Mouse (Mus musculus): ENCODE measurements around the gene Shc1.

Gene Shc1

DNA sequence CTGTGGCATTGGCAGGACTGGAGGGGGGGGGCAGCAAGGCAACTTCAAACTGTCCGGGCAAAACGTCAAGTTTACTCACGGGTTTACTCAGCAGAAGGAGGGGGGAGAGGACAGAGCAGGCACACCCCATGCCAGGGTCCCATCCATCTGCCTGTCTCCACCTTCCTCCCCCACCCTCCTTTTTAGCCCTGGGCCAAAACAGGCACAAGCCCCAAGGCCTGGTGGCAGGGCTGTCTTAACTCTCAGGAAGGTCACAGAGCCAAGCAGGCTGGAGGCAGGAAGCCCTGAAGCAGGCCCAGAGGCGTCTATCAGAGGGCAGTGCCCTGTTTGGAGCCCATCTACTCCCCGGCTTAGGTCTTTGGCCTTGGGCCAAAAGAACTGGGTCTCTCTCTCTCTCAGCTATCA is 28.1 kb upstream of the Shc1 start:
- DNase-seq (ENCODE audit: low spot score in 2 of 2), result peak in 1 of 2 experiments; percentile 12

DNA sequence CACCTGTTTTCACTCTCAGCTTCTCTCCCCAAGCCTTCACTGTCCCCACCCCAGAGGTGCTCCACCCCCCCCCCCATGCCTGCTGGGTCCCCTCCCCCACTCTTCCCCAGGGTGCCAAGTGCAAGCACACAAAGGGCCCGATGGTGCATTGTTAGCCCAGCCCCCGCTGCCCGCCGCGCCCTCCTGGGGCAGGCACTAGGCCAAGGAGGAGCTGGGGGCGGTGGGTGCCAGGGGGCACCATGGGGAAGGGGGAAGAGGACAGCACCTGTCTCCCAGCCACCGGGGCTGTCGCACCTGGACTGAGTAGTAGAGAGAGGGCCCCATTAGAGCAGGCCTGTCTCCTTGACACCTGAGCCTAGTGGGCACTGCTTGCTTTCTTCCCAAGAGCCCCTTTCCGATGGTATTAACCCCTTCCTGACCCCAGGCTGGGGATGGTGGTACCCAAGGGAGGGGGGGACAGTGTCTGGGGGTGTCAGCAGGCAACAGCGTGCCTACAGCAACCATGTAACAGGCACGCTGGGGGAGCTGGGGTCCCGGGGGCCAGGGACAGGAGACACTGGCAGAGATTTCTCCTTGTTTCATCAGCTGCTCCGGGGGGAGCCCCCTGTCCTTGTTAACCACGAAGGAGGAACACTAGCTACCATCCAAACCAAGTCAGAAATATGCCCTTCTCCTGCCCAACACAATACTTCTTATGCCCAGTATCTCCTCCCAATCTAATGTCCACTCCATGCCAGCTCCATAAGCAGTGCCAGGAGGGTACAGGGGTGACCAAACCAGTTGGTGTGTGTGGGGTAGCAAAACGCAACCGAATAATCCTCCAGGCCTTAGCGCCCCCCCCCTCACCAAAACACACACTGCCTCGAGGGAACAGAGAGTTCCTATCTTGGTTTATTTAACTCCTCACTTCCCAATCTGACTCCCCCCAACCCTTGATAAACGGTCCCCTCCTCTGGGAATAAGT is 27.3 kb upstream of the Shc1 start:
- DNase-seq (ENCODE audit: low spot score in 2 of 2), result peak in 1 of 2 experiments; percentile 12

DNA sequence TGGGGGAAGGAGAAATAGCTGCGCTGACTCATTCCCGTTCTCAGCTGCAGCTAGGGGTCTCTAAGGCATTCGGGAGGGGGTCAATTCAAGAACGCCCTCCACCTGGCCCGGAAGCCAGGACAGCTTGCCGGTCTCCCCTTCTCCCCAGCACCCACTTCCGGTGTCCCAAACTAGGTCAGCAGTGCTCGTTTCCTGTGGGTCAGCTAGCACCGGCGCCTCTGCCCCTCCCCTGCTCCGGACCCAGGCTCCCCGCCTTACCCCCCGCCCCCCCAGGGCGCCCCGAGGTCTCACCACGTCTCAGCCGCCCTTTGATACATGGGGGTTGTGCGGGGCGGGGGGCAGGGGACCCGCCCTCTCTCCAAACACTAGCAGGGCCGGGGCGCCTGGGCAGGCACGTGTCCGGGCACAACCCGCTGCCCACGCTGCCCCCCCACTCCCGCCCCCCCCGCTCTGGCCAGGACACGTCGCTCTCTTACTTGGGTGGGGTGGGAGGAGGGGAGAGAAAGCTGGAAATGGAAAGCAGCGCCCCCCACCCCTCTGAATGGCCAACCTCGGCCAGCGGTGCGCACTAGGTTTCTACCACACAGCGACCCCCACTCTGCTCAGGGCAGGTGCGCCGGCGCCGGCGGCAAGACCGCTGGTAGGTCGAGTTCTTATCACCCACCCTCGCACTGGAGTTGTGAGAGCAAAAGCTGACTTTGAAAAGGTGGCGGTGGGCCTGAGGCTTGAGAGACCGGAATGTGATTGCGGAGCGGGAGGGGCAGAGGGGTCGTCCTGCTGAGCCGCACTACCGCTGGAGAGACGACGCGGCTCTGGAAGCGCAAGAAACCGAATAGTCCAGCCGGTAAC is 26.4 kb upstream of the Shc1 start:
- DNase-seq (ENCODE audit: low spot score in 2 of 2), result no peak

DNA sequence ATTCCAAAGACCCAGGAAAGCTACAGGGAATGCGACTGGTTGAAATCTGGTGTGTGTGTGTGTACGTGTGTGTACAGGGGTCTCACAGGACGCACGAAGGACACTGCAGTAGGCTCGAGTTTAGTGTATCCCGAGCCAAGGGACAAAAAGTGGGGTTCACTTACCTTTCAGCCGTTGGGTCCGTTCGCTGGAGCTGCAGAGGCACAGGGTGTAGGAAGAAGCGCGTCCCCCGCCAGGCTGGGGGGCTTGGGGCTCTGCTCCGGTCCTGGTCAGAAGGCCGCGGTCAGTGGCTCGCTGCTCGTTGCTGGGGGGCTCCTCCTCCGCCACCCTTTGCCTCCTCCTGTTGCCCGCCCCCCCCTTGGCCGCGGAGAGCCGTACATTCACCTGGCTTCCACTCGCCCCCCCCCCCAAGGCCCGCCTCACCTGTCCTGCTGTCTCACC is 25.4 kb upstream of the Shc1 start:
- no peak for DNase-seq (ENCODE audit: low spot score in 2 of 2)

DNA sequence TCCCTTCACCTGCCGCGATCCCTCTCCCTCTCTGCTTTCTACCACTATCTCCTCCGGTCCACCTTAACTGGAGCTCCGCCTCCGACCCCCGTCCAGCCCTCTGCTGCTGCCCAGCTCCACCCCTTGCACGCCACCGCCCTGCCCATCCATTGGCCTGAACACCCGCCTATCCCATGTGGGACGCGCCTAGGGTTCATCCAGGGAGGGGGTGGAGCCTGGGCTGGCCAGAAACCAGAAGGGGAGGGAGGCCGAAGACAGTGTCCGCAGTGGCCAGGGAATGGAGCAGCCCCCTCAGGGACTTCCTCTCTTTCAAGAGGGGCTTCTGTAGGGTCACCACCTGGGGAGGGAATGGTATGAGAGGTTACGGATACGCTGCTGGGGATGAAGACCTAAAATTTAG is 24.6 kb upstream of the Shc1 start:
- DNase-seq (ENCODE audit: low spot score in 2 of 2), result peak; percentile 95 to 96

DNA sequence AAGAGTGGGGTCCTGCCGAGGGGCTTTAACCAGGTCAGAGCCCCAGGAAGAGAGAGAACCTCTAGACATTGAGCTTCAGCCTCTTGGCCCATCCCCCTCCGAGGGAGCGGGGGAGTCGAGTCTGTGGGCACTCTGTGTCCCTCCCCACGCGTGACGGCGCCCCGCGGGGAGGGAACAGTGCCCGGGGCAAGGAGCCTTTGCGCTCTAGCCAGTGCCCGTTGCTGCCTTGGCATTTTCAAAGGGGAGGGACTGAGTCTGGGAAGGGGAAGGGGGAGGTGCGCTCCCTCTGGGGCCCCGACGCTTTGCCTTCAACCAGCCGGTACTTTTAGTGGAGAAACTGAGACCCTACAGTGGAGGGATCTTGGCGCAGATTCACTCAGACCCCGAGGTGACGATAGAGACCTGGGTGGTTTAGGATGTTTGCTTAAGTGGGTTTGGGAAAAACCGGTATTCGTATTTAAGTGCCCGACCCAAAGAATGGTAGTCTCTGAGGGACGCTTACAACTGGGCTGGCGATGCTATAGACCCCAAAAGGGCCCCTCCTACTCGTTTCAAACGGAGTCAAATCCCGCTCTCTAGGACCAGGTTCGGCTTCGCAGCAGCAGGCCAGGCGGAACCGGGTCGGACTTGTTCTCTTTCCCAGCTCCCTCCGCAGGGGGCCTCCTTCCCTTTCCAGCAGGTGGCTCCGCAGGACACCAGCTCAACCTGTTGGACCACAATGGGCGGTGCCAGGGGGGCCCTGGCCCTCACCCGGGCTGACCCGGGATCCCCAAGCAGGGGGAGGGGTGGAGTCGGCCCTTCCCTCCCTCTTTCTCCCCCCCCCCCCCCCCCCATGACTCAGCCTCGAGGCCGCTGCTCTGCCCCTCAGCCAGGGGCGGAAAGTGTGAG is 24.0 kb upstream of the Shc1 start, which contains the start of gene Zbtb7b:
Gene Zbtb7b, minus strand, starts transcription at position 771 of the 888 bp plus-strand sequence.
- DNase-seq (ENCODE audit: low spot score in 2 of 2), result peak; percentile 67 to 74

DNA sequence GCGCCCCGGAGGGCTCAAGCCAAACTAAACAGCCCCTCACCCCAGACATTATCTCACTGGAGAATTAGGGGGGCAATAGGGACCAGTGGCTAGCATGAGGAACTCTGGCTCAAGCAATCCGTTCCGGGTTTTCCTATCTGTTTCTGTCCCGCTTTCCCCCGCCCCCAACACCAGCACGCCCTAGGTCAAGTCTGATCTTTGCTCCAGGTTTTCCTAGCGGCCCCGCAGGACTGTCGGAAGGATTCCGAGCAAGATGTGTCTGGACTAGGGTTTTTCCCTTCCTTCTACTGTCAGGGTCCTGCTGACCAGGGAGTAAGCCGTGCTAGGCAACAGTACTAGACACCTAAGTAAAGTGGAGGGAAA is 23.4 kb upstream of the Shc1 start:
- peak; percentile 65 to 68 for DNase-seq (ENCODE audit: low spot score in 2 of 2)

DNA sequence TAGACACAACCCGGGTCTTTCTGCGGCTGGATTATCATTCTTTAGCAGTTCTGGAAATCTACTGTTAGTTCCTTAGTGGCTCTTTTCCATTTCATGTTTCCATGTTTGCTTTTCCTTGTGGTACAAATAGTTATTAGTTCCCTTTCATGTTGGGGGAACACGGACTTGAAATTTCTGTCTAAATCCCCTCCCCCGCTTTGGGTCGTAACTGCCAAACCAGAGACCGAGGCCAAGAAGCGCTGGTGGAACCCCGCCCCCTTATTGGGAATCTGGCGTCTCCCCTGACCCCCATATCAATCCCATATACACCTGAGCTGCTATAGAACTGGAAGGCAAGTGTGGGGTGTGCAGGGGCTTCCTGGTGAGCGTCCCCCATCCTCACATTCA is 22.8 kb upstream of the Shc1 start:
- DNase-seq (ENCODE audit: low spot score in 2 of 2), result no peak

DNA sequence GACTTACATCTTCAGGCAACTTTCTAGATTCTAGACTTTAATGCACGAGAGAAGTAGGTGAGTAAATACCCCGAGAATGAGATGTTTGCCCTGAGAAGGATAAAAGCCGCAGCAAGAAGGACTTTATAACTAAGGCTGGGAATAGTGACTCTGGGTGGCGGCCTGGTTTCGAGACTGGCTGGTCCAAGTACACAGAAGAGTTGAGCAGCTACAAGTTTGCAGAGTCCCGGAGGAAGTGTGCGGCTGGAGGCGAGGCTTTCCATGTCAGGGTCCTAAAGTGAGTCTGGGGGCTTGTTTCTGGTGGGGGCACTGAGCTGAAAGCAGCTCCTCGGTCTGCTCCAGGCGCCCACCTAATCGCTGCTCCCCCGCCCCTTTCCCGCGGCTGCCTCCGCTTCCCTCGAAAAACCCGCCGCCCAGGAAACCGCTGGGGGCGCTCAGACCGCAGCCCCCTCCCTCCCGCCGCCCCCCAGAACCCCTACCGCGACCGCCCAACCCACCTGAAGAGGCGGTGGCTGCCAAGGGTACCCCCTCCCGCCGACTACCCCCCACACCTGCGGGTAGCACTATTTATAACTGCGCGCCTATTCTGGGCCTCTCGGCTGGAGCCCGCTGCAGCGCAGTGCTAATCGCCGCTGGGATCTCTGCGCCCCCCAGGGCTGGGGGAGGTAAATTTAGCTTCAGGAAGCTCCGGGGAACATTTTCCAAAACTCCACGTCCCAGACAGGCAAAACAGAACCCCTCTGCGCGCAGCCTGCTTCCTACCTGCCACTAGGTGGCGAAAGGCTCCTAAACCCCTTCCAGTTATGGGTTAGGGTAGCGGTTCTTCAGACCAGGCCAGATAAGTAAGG is 22.2 kb upstream of the Shc1 start:
- peak in 1 of 2 experiments; percentile 49 for DNase-seq (ENCODE audit: low spot score in 2 of 2)

DNA sequence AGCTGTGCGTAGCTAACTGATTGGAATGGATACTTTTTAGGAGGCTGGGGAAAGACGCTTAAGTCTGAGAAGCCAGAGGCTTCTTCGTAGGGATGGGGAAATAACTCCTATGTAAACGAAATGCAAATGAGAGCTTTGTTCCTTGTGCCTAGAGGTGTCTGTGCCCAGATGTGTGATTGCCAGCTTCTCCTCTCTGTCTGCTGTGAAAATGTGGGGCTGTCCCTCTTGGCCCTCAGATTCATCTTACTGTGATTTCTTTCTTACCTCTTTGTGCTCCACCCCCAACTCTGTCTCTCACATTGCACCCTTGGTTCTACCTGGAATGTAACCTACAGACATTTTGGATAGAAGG is 21.6 kb upstream of the Shc1 start:
- no peak for DNase-seq (ENCODE audit: low spot score in 2 of 2)

DNA sequence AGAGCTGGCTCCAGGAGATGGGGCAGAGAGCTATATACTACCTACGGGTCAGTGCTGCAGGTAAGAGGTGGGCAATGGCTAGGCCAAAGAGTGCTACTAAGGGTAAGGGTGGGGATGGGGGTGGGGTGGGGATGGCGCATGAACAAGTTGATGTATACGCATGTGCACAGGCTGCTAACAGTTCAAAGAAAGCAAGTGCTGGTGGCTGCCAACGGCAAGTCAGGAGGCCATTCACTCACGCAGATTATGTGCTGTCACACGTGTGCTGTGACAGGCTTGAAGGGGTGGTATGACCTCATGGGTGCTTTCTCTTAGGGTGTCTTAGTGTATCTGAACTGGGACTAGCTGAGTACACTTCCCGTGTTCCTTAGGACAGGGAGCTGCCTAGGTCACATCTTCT is 16.9 kb upstream of the Shc1 start:
- DNase-seq (ENCODE audit: low spot score in 2 of 2), result no peak

DNA sequence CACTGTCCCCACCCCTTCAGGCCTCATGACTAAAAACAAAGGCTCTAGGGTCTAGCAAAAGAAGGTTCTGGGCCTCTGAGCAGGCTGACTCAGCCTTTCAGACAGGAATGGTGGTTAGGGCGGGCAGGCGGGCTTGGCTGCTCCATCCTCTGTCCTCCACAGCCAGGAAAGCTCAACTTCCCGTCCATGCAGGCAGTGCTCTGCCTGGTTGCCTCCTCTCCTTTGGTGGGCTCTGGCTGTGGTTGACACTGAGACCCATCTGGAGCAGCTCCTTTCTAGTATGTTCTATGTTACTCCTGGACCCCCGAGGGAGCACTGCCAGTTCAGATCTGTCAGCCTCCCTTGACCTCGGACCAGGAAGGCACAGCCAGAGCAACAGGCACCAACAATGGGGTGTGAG is 15.6 kb upstream of the Shc1 start, which contains the start of gene Lenep:
Gene Lenep, minus strand, starts transcription at position 101 of the 400 bp plus-strand sequence.
- DNase-seq (ENCODE audit: low spot score in 2 of 2), result no peak

DNA sequence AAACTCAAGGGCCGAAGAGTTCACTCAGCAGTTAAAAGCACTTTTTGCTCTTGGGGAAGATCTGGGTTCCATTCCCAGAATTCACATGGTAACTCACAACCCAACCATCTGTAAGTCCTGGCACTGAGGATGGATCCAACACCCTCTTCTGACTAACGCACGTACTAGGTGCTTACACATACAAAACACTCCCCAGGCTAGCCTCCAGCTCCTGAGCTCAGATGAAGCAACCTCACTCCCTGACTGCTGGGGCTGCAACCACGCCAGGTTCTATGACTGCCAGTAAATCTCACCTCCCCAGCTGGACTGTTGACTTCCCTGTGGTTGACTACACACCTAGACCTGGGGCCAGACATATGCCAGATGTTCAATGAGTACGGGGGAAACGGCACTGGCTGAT is 11.4 kb upstream of the Shc1 start:
- no peak for DNase-seq (ENCODE audit: low spot score in 2 of 2)

DNA sequence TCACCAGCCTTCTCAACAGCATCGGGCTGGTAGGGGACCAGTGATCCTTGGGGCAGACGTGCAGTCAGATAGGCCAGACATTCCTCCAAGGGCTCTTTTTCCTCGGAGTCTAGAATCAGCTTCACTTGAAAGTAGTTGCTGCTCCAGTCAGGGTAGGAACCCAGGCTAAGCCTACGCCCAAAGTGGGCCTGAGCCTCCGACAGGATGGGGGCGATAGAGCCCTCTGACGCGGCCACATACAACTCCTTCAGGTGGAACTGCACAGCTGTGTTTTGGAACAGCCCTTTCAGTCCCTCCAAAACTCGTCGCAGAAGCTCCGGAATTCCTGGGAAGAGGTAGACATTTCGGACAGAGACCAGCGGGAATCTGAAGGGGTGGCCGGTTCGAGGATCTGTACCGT is 9.8 kb upstream of the Shc1 start:
- no peak for DNase-seq (ENCODE audit: low spot score in 2 of 2)

DNA sequence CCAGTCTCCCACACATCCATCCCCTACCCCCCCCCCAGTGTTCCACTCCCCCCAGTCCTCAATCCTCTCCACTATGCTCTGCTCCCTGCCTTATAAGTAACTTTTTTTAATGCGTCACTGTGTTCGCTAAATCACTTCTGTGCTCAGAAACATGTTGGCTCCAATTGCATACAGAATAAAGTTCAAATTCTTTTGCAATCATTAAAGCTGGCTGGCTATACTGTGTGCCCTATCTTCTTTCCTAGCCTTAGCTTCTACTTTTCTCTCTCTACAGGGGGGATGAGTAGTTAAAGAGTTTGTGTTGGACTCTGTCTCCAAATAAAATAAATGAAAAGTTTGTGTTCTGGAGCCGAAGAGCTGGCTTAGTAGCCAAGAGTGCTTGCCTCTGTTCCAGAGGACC is 8.5 kb upstream of the Shc1 start:
- no peak for DNase-seq (ENCODE audit: low spot score in 2 of 2)

DNA sequence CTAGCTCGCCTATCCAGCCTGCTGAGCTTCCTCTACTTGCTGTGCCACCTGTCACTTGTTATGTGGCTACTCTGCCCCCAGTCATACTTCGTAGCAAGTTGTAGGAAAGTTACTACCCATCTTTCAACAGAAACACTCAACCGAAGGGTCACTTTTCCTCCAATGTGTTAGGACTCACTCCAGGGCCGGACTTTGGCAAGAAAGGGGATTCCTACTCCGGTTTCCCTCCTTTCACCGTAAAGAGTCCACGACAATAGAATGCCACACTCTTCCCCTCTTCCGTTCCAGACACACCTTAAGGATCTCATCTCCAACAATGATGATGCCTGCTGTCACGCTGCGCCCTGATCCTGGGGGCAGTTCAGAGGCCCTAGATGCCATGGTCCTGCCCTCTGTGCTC is 7.4 kb upstream of the Shc1 start:
- DNase-seq (ENCODE audit: low spot score in 2 of 2), result no peak

DNA sequence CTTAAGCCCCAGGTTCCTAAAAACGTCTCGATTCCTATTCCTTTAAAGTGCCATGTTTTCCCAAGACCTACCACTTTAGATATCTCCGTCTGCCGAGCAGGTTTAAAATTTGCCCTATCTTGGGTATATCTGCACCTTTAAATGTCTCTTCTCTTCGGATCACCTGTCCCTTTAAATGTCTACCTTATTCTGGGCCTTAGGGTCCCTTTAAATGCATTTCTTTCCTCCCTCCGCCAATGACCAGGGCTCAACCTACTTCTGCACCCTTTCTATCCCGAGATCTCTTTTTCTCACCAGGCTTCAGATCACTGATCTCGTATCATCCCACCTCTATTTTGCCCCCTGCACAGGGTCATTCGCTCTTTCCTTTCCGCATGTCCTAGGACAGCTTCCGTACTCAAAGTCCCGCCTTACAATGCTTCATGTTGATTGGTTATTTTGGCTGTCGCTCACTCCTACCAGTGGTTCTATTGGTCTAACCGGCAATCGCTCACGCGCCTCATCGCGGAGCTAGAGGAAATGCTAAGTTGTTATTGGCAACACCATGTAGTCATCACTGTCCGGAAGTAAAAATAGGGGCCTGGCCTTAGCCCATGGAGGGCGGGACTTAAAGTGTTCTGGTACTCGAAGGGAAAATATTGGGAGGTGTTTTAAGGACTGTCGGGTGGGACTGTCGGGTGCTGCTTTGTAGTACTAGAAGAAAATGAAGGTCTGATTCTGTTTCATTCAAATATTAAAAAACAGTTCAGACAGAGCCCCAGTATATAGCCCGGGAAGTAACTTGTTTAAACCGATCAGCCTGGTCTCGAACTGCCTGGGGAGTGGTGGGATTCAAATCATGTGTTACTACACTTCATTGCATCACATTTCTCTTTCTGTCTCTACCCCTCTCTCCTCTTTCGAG is 6.5 kb upstream of the Shc1 start, which contains the start of gene Flad1:
Gene Flad1, minus strand, starts transcription at position 381 of the 904 bp plus-strand sequence.
- DNase-seq (ENCODE audit: low spot score in 2 of 2), result peak; percentile 99

DNA sequence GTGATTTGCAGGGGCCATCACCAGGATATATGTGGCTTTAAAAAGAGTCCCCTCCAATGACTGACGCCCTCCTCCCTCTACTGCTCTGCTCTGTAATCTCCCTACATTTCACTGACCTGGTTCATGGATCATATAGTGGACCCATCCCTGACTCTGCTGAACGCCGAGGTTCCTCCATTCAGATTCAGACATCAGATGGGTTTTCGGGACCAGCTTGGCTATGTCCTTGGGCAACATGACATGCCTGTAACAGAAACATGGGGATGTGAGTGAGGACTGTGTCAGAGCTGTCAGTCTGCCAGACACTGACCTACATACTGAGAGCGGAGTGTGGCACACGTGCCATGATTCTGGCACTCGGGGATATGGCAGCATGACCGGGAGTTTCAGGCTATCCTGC is 2.1 kb upstream of the Shc1 start:
- no peak for DNase-seq (ENCODE audit: low spot score in 2 of 2)

DNA sequence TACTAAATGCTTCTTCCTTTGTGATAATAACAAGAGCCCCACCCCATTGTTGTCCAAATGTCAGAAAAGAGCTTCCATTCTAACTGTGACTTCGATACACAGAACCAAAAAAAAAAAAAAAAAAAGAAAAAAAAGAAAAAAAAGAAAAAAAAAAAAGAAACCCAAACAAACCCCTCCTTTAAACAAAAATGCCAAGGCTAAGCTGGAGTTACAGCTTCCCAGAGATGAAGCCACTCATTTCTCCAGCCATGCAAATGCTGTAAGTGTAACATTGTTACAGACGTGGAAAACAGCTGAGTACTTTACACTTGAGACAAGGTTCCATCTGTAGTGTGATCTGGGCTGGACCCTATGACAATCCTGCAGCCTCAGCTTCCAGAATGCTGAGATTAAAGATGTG is 1.1 kb upstream of the Shc1 start:
- no peak for DNase-seq (ENCODE audit: low spot score in 2 of 2)

DNA sequence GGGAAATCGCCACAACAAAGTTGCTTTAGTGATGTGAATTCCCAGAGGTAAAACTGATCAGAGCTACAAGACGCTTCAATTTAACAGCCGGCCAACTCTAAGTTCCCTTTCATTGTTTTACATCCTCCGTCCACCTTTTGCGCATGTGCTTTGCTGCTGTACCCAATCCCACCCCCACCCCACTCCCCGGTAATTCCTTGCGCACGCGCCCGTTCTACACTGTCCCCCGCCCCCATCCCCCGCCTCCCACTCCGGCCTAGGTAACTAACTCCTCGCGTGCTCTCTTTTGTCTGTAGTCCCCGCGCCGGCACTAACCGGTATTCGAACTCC is 438 bp upstream of the Shc1 start:
- DNase-seq (ENCODE audit: low spot score in 2 of 2), result no peak

All from frontal cortex, postnatal 10 days (tissue).